Mouse (Mus musculus) gastrocnemius, adult 18-20 months (tissue): Measurements from ENCODE around the gene Pof1b. TPM values are rescaled to one million over a fixed set of nuclear protein-coding genes. Genes with fewer than 3 reads are reported as not detected.

Source experiments
- DNase-seq: peaks from one replicate; pipeline ENCODE4 v3.0.0; 2021; ENCODE audit warnings: low spot score
- long read RNA-seq, 2 experiments: library from polyadenylated mRNA; stranded (forward); transcript quantifications; one replicate each; pipeline ENCODE4 v2.0.0; 2021
- total RNA-seq, 2 experiments: library from RNA; stranded (reverse); gene quantifications; 2 replicates each; pipeline ENCODE4 v1.2.3; 2021

Gene Pof1b
- total RNA-seq = not detected
- long read RNA-seq, experiment 1 = 0 reads
- long read RNA-seq, experiment 2 = 0 reads

- no peak for DNase-seq
These were observed at the start of gene Pof1b for GRCm38 (mm10) chrX:112698508-112698907. Gene Pof1b (minus strand): TSS chrX:112698651.

GRCm38 (mm10) chrX:112716587-112716986 lies 18.1 kb upstream of the Pof1b start:
- no peak for DNase-seq

GRCm38 (mm10) chrX:112694392-112694791 lies 4.1 kb downstream of the Pof1b start:
- DNase-seq = no peak

- no peak for DNase-seq
These were observed 17.8 kb downstream of the Pof1b start for GRCm38 (mm10) chrX:112680605-112681004.

- DNase-seq = no peak
These were observed 22.9 kb downstream of the Pof1b start for GRCm38 (mm10) chrX:112675525-112675924.

GRCm38 (mm10) chrX:112601306-112602120 lies 96.9 kb downstream of the Pof1b start:
- DNase-seq = no peak

GRCm38 (mm10) chrX:112600511-112601305 lies 97.7 kb downstream of the Pof1b start, which contains the start of gene Zfp711:
Gene Zfp711 (plus strand): TSS chrX:112600526.
- DNase-seq = no peak

Other genes with a start within 250 kb of the Pof1b start
- not detected for gene 2010106E10Rik, start 203.4 kb downstream of the Pof1b start, total RNA-seq
- under 1 TPM in 1 of 2 experiments, not detected in 1; 0.12 TPM for gene Zfp711, start 98.1 kb downstream of the Pof1b start, total RNA-seq